10 mouse cellular contexts compared by ENCODE assay signal in the genomic region with DNA sequence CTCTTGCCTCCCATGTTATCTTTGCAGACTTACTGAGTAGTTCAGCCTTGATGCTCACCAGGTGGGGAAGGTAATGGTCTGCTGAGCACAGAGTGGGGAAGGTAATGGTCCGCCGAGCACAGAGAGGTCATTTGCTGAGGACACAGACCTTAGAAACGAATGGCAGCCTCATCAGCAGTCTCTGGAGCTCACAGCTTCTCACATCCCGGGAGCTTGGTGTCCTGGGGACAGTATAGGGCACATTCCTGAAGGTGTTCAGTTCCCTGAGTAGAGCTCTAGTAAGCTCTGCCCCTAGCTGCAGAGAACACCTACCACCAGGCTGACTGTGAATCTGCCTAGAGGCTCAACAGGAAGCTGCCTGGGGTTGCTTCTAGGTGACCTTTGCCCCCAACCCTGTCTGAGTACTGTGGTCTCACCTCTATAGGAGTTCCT. TPM values are rescaled to one million over a fixed set of nuclear protein-coding genes. Genes with fewer than 3 reads are reported as not detected.
DNase-seq lines count a peak whose midpoint lies in the region; ATAC-seq lines count a peak whose summit lies in the region.
"Had no signal": no experiment of that assay in that cellular context is flagged by ENCODE, and none has a peak within 500 bp of the region (broad histone marks: within the 10 kb centered on the region; RNA-seq: fewer than 3 reads in every experiment).

No protein-coding gene starts in this region.

- no peak overlapping the region for H3K4me2 ChIP-seq in neural tube, embryonic 11.5 days (ENCODE audit: low read depth)
- no peak overlapping the region for H3K4me2 ChIP-seq in hindbrain, embryonic 14.5 days (replicated peaks)

- H3K4me1 ChIP-seq in neural tube, embryonic 11.5 days (ENCODE audit: control insufficient read depth, insufficient read depth, low read length): peaks cover 5% of the 10 kb centered on the region
- peaks cover 14% of the 10 kb centered on the region; the same call in 1 of the 2 replicates for H3K4me1 ChIP-seq in hindbrain, embryonic 14.5 days (replicated peaks; ENCODE audit: control insufficient read depth, insufficient read depth, low read length)

- no peaks in the 10 kb centered on the region for H3K27me3 ChIP-seq in neural tube, embryonic 11.5 days (ENCODE audit: control insufficient read depth, insufficient read depth, low read length)
- no peaks in the 10 kb centered on the region for H3K27me3 ChIP-seq in hindbrain, embryonic 14.5 days (ENCODE audit: control insufficient read depth, insufficient read depth, low read length)

- no peaks in the 10 kb centered on the region for H3K9me3 ChIP-seq in neural tube, embryonic 11.5 days (ENCODE audit: control insufficient read depth, low read length)
- H3K9me3 ChIP-seq in hindbrain, embryonic 14.5 days (ENCODE audit: control insufficient read depth, low read length): no peaks in the 10 kb centered on the region

- no peak for DNase-seq in neural tube, embryonic 11.5 days (ENCODE audit: low spot score)
- DNase-seq in neural tube, embryonic 10.5 days (ENCODE audit: extremely low spot score, low spot score): no peak
- DNase-seq in hindbrain, embryonic 14.5 days (ENCODE audit: low spot score): no peak
- DNase-seq in kidney, postnatal 25 days: peak; percentile 56 to 79
- DNase-seq in urinary bladder, postnatal 4 days (ENCODE audit: low spot score in 2 of 2): no peak
- no peak for DNase-seq in retina, postnatal 1 day
- no peak for DNase-seq in urinary bladder, adult 2 months (ENCODE audit: low spot score)
- no peak for DNase-seq in Muller cell, postnatal 12 days (ENCODE audit: inconsistent ontology term)
- DNase-seq: adrenal gland, postnatal 25 days; gastrocnemius, postnatal 10 days had no signal

- H3K36me3 ChIP-seq in neural tube, embryonic 11.5 days (ENCODE audit: control insufficient read depth, insufficient read depth, low read length): no peaks in the 10 kb centered on the region; the same call in 1 of the 2 replicates
- no peaks in the 10 kb centered on the region; the same call in 1 of the 2 replicates for H3K36me3 ChIP-seq in hindbrain, embryonic 14.5 days (replicated peaks; ENCODE audit: control insufficient read depth, insufficient read depth)

- 65% methylated on average over 4 of the region's 4 CpGs for WGBS in neural tube, embryonic 11.5 days
- 59% methylated on average over 4 of the region's 4 CpGs for WGBS in hindbrain, embryonic 14.5 days

- H3K9ac ChIP-seq in neural tube, embryonic 11.5 days (ENCODE audit: low read length): peak overlapping the region; percentile 3; the same call in 1 of the 2 replicates
- H3K9ac ChIP-seq in hindbrain, embryonic 14.5 days: 0 out of 2 replicates have a peak overlapping the region, but pooled peaks have one; percentile 24

- ATAC-seq in neural tube, embryonic 11.5 days (ENCODE audit: insufficient read depth, low FRiP score, low TSS enrichment): no peak
- ATAC-seq in hindbrain, embryonic 14.5 days (ENCODE audit: low FRiP score): no peak

- H3K4me3 ChIP-seq in neural tube, embryonic 11.5 days (ENCODE audit: low read depth, low read length): no peak overlapping the region
- H3K4me3 ChIP-seq in hindbrain, embryonic 14.5 days (replicated peaks; ENCODE audit: low read length): no peak overlapping the region

- H3K27ac ChIP-seq in neural tube, embryonic 11.5 days (ENCODE audit: low read depth, low read length): peak overlapping the region; percentile 65
- H3K27ac ChIP-seq in hindbrain, embryonic 14.5 days: peak overlapping the region; percentile 80

RNA-seq across cellular contexts. Expression of a gene that starts 11.9 kb away (rescaled TPM):
- 53.5 and 60.3 TPM in 2 replicates for polyA plus RNA-seq in neural tube, embryonic 11.5 days (2014; fragmentation: Nextera tagmentation; extraction: Ambion mirVana)
- polyA plus RNA-seq in hindbrain, embryonic 14.5 days (2014; fragmentation: Nextera tagmentation; extraction: Ambion mirVana): 22.8 and 28.4 TPM in 2 replicates
- 4.1 and 5.4 TPM in 2 replicates for polyA plus RNA-seq in urinary bladder, adult 2 months (2012; rRNA removed)

RNA-seq across cellular contexts. Expression of a gene that starts 12.4 kb away (rescaled TPM):
- 71.2 and 72.7 TPM in 2 replicates for polyA plus RNA-seq in neural tube, embryonic 11.5 days (2014; fragmentation: Nextera tagmentation; extraction: Ambion mirVana)
- 46.7 and 53.5 TPM in 2 replicates for polyA plus RNA-seq in hindbrain, embryonic 14.5 days (2014; fragmentation: Nextera tagmentation; extraction: Ambion mirVana)
- polyA plus RNA-seq in urinary bladder, adult 2 months (2012; rRNA removed): 20.4 and 28.2 TPM in 2 replicates

Comparison
In these comparisons a context has a peak if more than half of its experiments do, and no peak if none do; other contexts are left out.
1. DNase-seq: peak in kidney, postnatal 25 days (2 of 2); none in neural tube, embryonic 11.5 days (single experiment), neural tube, embryonic 10.5 days (single experiment), hindbrain, embryonic 14.5 days (single experiment), urinary bladder, postnatal 4 days (0 of 2), retina, postnatal 1 day (single experiment), urinary bladder, adult 2 months (single experiment) and Muller cell, postnatal 12 days (single experiment).